Mouse (Mus musculus): ENCODE results near the gene Olfr398.

The Olfr398 gene

GRCm38 (mm10) chr11:73990307-73990706 is at the start of gene Olfr398:
Olfr398 (minus strand) TSS chr11:73990407.
- DNase-seq (ENCODE audit: low read depth), result no peak

- no peak for DNase-seq (ENCODE audit: low read depth)
Observed at GRCm38 (mm10) chr11:73993115-73993514, 2.9 kb upstream of the Olfr398 start.

- no peak for DNase-seq (ENCODE audit: low read depth)
Observed at GRCm38 (mm10) chr11:73960517-73960916, 29.7 kb downstream of the Olfr398 start, which contains the start of gene Olfr397. Olfr397 (plus strand) TSS chr11:73960817.

GRCm38 (mm10) chr11:73936377-73936776 is 53.8 kb downstream of the Olfr398 start, which contains the start of gene Olfr23:
Olfr23 (plus strand) TSS chr11:73936677.
- DNase-seq (ENCODE audit: low read depth), result no peak
